Mouse (Mus musculus) CH12.LX (cell line): ENCODE measurements at regions not wholly inside any gene's neighbourhood (a gene's known extent, or its start where the extent isn't known, plus 50 kb on each side); places are given as distances from the start of the nearest gene placed in this dataset.

Experiments used
- DNase-seq: peaks from one replicate; pipeline ENCODE4 v3.0.0-alpha.2; 2013; ENCODE audit errors: extremely low read depth
- H3K27ac ChIP-seq: 2 replicates; pipeline ENCODE4 v1.5.1; 2012; ENCODE audit warnings: low read depth, mild to moderate bottlenecking, control low read depth, moderate library complexity; ENCODE audit not compliant: insufficient read depth
- H3K27me3 ChIP-seq: replicated peaks from 2 replicates; pipeline ENCODE3; 2012; ENCODE audit warnings: inconsistent platforms
- H3K36me3 ChIP-seq, 2 experiments: replicated peaks in 1 of 2; 2 replicates each; pipeline versions ENCODE3 to v1.6.1; 2012; ENCODE audit warnings: inconsistent platforms in 1 of 2, low read length in 1 of 2, mild to moderate bottlenecking in 1 of 2, mixed read lengths in 1 of 2, moderate library complexity in 1 of 2; ENCODE audit not compliant: control insufficient read depth in 1 of 2, insufficient read depth in 1 of 2
- H3K4me1 ChIP-seq, 2 experiments: 2 replicates each; pipeline ENCODE4 v1.6.1; 2012; ENCODE audit warnings: inconsistent platforms in 1 of 2, moderate library complexity in 1 of 2; ENCODE audit not compliant: insufficient read depth in 2 of 2, control insufficient read depth in 1 of 2
- H3K4me2 ChIP-seq: 2 replicates; pipeline ENCODE4 v1.6.1; 2012; ENCODE audit warnings: low read depth, mild to moderate bottlenecking, control low read depth; ENCODE audit not compliant: poor library complexity, insufficient read depth, severe bottlenecking
- H3K4me3 ChIP-seq, 3 experiments: fragments of 150-350 bp in 1 of 3; sonication (generic) in 1 of 3; replicated peaks in 1 of 3; 2 replicates each; pipeline versions ENCODE3 to v1.5.1; 2011 to 2012; ENCODE audit warnings: low read depth in 2 of 3, low read length in 2 of 3, mild to moderate bottlenecking in 2 of 3, moderate library complexity in 2 of 3, control low read depth in 1 of 3, improper control_type of control experiment in 1 of 3, inconsistent platforms in 1 of 3, mixed read lengths in 1 of 3; ENCODE audit not compliant: poor library complexity in 1 of 3
- H3K79me2 ChIP-seq: replicated peaks from 2 replicates; pipeline ENCODE4 v1.6.1; 2012; ENCODE audit warnings: mild to moderate bottlenecking, moderate library complexity; ENCODE audit not compliant: control insufficient read depth, poor library complexity, insufficient read depth, severe bottlenecking; ENCODE audit errors: extremely low read depth
- H3K9ac ChIP-seq: 2 replicates; pipeline ENCODE4 v1.6.1; 2012; ENCODE audit warnings: low read depth, mild to moderate bottlenecking, control low read depth, moderate library complexity; ENCODE audit not compliant: insufficient read depth
- H3K9me3 ChIP-seq: replicated peaks from 2 replicates; pipeline ENCODE3; 2012; ENCODE audit warnings: low read length, inconsistent platforms, mixed read lengths
- CTCF ChIP-seq, 2 experiments: IDR thresholded peaks in 1 of 2; conservative IDR thresholded peaks in 1 of 2; 2 replicates each; pipeline ENCODE4 v1.5.1; 2011 to 2012; ENCODE audit warnings: low read depth in 2 of 2, low read length in 2 of 2, improper control_type of control experiment in 1 of 2, inconsistent platforms in 1 of 2, mild to moderate bottlenecking in 1 of 2, moderate library complexity in 1 of 2
- E2F4 ChIP-seq: IDR thresholded peaks from 2 replicates; pipeline ENCODE4 v1.6.1; 2011; ENCODE audit warnings: low read depth, low read length, improper control_type of control experiment; ENCODE audit not compliant: insufficient replicate concordance
- ELF1 ChIP-seq: IDR thresholded peaks from 2 replicates; pipeline ENCODE4 v1.6.1; 2014; ENCODE audit warnings: low read depth, mild to moderate bottlenecking, inconsistent platforms, low read length, improper control_type of control experiment
- EP300 ChIP-seq: IDR thresholded peaks from 2 replicates; pipeline ENCODE4 v1.6.1; 2011; ENCODE audit warnings: low read length, improper control_type of control experiment
- IRF4 ChIP-seq: IDR thresholded peaks from 2 replicates; pipeline ENCODE4 v1.6.1; 2014; ENCODE audit warnings: low read depth, mild to moderate bottlenecking, inconsistent platforms, low read length, improper control_type of control experiment
- MXI1 ChIP-seq: IDR thresholded peaks from 2 replicates; pipeline ENCODE4 v1.6.1; 2011; ENCODE audit warnings: mild to moderate bottlenecking, low read depth, low read length, improper control_type of control experiment
- MYC ChIP-seq: IDR thresholded peaks from 2 replicates; pipeline ENCODE4 v1.6.1; 2011; ENCODE audit warnings: low read depth, mild to moderate bottlenecking, improper control_type of control experiment, low read length
- NELFE ChIP-seq: IDR thresholded peaks from 2 replicates; pipeline ENCODE4 v1.6.1; 2011; ENCODE audit warnings: low read depth, low read length, improper control_type of control experiment
- PAX5 ChIP-seq: IDR thresholded peaks from 2 replicates; pipeline ENCODE4 v1.6.1; 2012; ENCODE audit warnings: low read length, inconsistent platforms, mixed read lengths
- POLR2A ChIP-seq: IDR thresholded peaks from 2 replicates; pipeline ENCODE4 v1.6.1; 2011; ENCODE audit warnings: low read depth, mild to moderate bottlenecking, improper control_type of control experiment, low read length
- POLR2AphosphoS2 ChIP-seq: IDR thresholded peaks from 2 replicates; pipeline ENCODE4 v1.6.1; 2011; ENCODE audit warnings: low read depth, low read length, improper control_type of control experiment
- RCOR1 ChIP-seq: conservative IDR thresholded peaks from 2 replicates; pipeline ENCODE4 v1.6.1; 2012; ENCODE audit warnings: low read depth, mild to moderate bottlenecking, inconsistent platforms, low read length, improper control_type of control experiment
- SMC3 ChIP-seq: IDR thresholded peaks from 2 replicates; pipeline ENCODE4 v1.6.1; 2011; ENCODE audit warnings: low read depth, low read length, improper control_type of control experiment
- TBP ChIP-seq: conservative IDR thresholded peaks from 2 replicates; pipeline ENCODE4 v1.6.1; 2011; ENCODE audit warnings: low read depth, low read length, improper control_type of control experiment
- TCF12 ChIP-seq: IDR thresholded peaks from 2 replicates; pipeline ENCODE4 v1.6.1; 2014; ENCODE audit warnings: low read depth, mild to moderate bottlenecking, inconsistent platforms, low read length, improper control_type of control experiment
- USF2 ChIP-seq: conservative IDR thresholded peaks from 2 replicates; pipeline ENCODE4 v1.6.1; 2011; ENCODE audit warnings: low read depth, low read length, improper control_type of control experiment
- ZC3H11A ChIP-seq: IDR thresholded peaks from 2 replicates; pipeline ENCODE4 v1.6.1; 2012; ENCODE audit warnings: low read depth, mild to moderate bottlenecking, inconsistent platforms, low read length, improper control_type of control experiment
- ZKSCAN1 ChIP-seq: IDR thresholded peaks from 2 replicates; pipeline ENCODE4 v1.6.1; 2012; ENCODE audit warnings: low read depth, inconsistent platforms, low read length, improper control_type of control experiment, borderline replicate concordance
- ZMIZ1 ChIP-seq: IDR thresholded peaks from 2 replicates; pipeline ENCODE4 v1.6.1; 2012; ENCODE audit warnings: low read depth, mild to moderate bottlenecking, inconsistent platforms, low read length, improper control_type of control experiment
- dilution Hi-C: fragments of 300-500 bp; cut with MboI; formaldehyde crosslinking; loops from 2 replicates; pipeline ENCODE4 v1.14.3; 2020; ENCODE audit warnings: low sequenced_read_pairs; ENCODE audit not compliant: extremely low pct_unique_long_range_greater_than_20kb, extremely low pct_ligation_motif_present
- in situ Hi-C: fragments of 300-500 bp; cut with MboI; formaldehyde crosslinking; loops from 3 replicates; pipeline ENCODE4 v1.14.3; 2019; ENCODE audit warnings: low sequenced_read_pairs, low pct_ligation_motif_present, low pct_unique_long_range_greater_than_20kb, mixed read lengths

DNA sequence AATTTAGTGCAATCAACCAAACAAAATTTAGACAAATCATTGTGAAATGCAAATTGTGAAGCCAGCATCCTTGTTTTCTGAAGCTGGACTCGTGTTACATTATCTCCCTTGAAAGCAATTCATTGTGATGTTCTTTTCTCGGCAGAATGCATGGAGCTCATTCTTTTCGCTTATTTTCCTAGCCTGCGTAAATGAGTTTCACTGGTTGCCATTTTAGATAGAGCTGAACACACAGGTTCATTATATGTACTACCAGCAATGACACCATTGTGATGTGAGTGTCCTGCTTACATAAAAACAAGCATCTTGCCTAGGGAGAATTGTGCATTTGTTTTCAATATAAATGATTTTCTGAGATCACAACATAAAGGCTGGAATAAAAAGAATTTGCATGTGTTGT lies 1296.5 kb downstream of the Stim2 start:
- H3K27me3 ChIP-seq: no peaks in the 10 kb centered on the region
- no peaks in the 10 kb centered on the region for H3K9me3 ChIP-seq
- no peak overlapping the region for H3K9ac ChIP-seq
- dilution Hi-C loops (no loop called here), in situ Hi-C loops (no loop called here)
- DNase-seq: no peak
- no peak overlapping the region for H3K4me3 ChIP-seq
- no peak overlapping the region for H3K27ac ChIP-seq
- TF ChIP-seq ELF1: no peak
- TF ChIP-seq NELFE: no peak
- no peak overlapping the region for H3K4me2 ChIP-seq
- H3K79me2 ChIP-seq: no peaks in the 10 kb centered on the region
- H3K36me3 ChIP-seq: no peaks in the 10 kb centered on the region
- H3K4me1 ChIP-seq: peaks cover 0 to 12% of the 10 kb centered on the region in 2 experiments; a peak in 1 of 4 replicates

DNA sequence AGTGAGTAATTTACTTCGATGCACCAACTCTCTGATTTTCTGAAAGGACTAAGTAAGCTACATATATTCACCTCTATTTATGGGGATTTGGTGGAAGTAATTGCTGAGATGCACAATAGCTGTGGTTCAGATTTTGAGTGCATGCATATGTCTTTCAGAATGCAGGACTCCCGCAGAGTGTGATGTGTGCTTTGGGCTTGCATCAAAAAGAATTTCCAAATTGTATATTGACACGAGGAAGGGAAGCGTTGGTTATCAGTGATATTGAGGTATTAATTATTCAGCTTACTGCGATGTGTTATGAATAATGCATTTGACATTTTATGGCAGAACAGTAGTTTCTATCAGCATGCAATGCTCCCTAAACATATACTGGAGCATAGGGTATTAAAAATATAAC lies 1303.2 kb downstream of the Stim2 start:
- Histone ChIP-seq H3K27ac (no peak overlapping the region), H3K4me3 (no peak overlapping the region), H3K9ac (no peak overlapping the region), H3K4me1 (no peaks in the 10 kb centered on the region), H3K79me2 (no peaks in the 10 kb centered on the region), H3K36me3 (no peaks in the 10 kb centered on the region)
- dilution Hi-C loops (no loop called here), in situ Hi-C loops (no loop called here)
- no peak for DNase-seq
- TF ChIP-seq CTCF (conservative IDR thresholded peaks at IDR 0.05 in 1 of 2, IDR thresholded peaks at IDR 0.05 in 1 of 2; ENCODE audit: low read depth in 2 of 2, low read length in 2 of 2) (no peak), USF2 (no peak), PAX5 (no peak), MXI1 (no peak), MYC (no peak), SMC3 (no peak), RCOR1 (no peak), IRF4 (no peak), EP300 (no peak)
- TF ChIP-seq, all 38 proteins: peak for 0
- H3K9me3 ChIP-seq: no peaks in the 10 kb centered on the region
- no peak overlapping the region for H3K4me2 ChIP-seq
- no peaks in the 10 kb centered on the region for H3K27me3 ChIP-seq

DNA sequence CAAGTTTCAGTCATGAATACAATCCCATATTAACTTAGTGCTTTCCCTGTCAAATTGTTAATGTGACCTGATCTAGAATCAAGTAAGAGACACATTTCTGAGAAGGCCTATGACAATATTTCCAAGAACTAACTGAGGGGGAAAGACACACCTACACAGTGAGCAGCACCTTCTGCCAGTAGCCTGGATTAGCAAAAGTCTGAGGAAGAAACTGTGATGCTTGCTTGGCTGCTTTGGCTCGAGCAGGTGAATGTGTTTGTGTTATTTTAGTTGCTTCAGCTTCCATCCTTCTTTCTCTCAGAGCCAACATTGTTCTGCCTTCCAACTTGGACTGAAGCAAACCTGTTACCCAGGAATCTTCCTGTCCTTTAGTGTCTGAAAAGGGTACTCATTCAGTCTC lies 1347.7 kb downstream of the Stim2 start:
- dilution Hi-C loops: no loop called here
- no peak overlapping the region for H3K27ac ChIP-seq
- no peaks in the 10 kb centered on the region for H3K27me3 ChIP-seq
- H3K79me2 ChIP-seq: no peaks in the 10 kb centered on the region
- in situ Hi-C loops: no loop called here
- H3K4me1 ChIP-seq: no peaks in the 10 kb centered on the region
- H3K9me3 ChIP-seq: no peaks in the 10 kb centered on the region
- DNase-seq: no peak
- TF ChIP-seq EP300: no peak
- no peak for TF ChIP-seq RCOR1
- no peak for TF ChIP-seq E2F4
- no peak for TF ChIP-seq IRF4
- TF ChIP-seq MXI1: no peak
- no peak for TF ChIP-seq ZC3H11A
- TF ChIP-seq TCF12: no peak
- no peak for TF ChIP-seq ZMIZ1
- no peak for TF ChIP-seq PAX5
- TF ChIP-seq POLR2AphosphoS2: no peak
- TF ChIP-seq POLR2A: no peak
- no peak for TF ChIP-seq TBP
- no peak for TF ChIP-seq ZKSCAN1
- TF ChIP-seq SMC3: no peak
- H3K4me2 ChIP-seq: no peak overlapping the region
- H3K4me3 ChIP-seq: no peak overlapping the region
- H3K36me3 ChIP-seq: no peaks in the 10 kb centered on the region
- H3K9ac ChIP-seq: no peak overlapping the region
